Mouse (Mus musculus) cerebellum, adult 9-11 months (tissue): Measurements from ENCODE around the gene Tmem151b.

ENCODE experiments used
- DNase-seq: peaks from one replicate; pipeline ENCODE4 v3.0.0; 2022

The Tmem151b gene

DNA sequence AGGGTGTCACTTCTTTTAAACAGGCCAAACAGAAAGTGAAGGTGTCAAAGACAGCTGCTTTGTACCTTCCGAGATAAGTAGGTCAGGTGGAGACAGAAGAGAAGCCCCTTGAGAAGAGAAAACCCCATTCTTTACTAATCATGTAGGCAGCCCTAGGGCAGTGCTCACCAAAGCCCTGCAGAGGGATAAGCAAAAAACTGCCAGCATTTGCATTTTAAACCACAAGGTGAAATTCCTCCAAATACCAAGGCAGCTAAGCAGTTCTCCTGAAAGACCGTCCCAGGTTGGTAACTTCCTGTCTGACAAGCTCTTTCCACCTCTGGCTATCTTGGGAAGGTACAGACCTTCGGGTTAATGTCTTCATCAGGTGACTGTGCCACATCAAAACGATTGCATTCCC lies 47.2 kb downstream of the Tmem151b start:
- DNase-seq = no peak

DNA sequence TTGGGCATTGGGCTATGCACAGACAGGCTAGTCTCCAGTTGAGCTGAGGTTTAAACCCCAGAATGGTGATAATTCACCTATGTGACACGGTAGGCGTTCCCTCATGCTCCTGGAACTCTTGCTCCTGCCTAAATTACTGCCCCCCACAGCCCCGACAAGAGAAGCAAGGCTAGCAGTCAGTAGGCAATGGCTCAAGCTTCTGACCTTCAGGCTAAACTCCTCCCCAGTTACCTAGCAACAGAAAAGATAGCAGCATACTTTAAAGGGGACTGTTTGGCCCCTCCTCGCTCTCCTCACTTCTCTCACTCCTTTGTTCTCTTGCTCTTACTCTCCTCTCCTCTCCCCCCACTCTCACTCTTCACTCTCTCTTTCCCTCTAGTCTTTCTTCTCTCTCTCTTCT lies 48.5 kb downstream of the Tmem151b start:
- DNase-seq = no peak

DNA sequence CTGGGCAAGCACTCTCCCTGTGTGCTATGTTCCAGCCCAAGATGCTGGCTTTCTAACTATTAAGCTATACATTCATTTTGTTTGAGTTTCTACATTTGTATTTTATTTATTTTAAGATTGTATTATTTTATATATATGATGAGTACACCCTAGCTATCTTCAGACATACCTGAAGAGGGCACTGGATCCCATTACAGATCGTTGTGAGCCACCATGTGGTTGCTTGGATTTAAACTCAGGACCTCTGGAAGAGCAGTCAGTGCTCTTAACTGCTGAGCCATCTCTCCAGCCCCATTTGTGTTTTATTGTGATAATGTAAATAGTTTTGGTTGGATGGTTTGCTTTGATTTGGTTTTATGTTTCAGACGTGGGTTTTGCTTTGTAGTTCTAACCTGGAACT lies 50.0 kb downstream of the Tmem151b start:
- no peak for DNase-seq

DNA sequence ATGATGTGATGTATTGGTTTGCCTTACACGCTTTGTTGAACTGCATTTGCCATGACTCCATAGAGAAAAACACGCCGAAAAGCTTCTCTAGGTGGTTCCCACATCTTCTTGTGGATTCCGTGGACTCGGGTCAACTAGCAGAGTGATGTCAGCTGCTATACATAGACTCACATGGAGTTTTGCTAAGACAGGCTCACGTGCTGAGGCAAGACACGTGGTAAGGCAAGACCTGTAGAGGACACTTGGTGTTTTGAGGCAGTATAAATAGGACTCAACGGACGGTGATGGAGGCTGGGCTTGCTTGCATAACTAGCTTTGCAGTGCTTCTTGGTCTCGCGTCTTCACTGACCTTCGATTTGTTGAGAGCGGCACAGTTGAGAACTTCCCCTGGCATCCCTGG lies 51.1 kb downstream of the Tmem151b start:
- DNase-seq = no peak

DNA sequence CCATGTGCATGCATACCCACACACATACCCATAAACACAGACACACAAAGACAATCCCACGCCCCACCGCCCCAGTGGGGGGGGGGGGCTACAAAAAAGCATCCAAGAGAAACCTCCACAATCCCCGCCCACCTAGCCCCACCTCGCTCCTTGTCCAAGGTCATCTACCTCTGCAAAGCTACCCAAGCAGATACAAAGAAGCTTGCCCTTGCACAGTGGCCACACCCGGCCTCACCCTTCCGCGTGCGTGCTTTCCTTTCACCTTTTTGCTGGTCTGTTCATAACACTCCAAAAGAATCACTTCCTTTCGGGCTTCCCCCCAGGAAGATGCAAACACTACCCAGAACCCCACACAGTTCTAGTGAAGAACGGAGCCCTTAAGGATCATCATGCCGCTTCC lies 54.1 kb downstream of the Tmem151b start:
- no peak for DNase-seq
